Mouse (Mus musculus) midbrain, embryonic 14.5 days (tissue): ENCODE measurements around the gene Ipo9. TPM values are rescaled to one million over a fixed set of nuclear protein-coding genes. Genes with fewer than 3 reads are reported as not detected.

Source experiments
- ATAC-seq: fragments of 200-750 bp; cut with Nextera tagmentation; 2 replicates; pipeline ENCODE4 v1.8.0; 2017; ENCODE audit warnings: moderate number of reproducible peaks, moderate library complexity; ENCODE audit not compliant: low FRiP score, low TSS enrichment
- DNase-seq: peaks from one replicate; pipeline ENCODE4 v3.0.0-alpha.2; 2015
- H3K27ac ChIP-seq: fragments of 300-500 bp; sonication (generic); replicated peaks from 2 replicates; pipeline ENCODE4 v1.5.1; 2014; ENCODE audit warnings: mild to moderate bottlenecking, low read depth, low read length, moderate library complexity
- H3K27me3 ChIP-seq: fragments of 300-500 bp; sonication (generic); 2 replicates; pipeline ENCODE4 v1.6.1; 2014; ENCODE audit warnings: low read length, control low read depth, mixed read lengths; ENCODE audit not compliant: control insufficient read depth, insufficient read depth
- H3K36me3 ChIP-seq: fragments of 300-500 bp; sonication (generic); 2 replicates; pipeline ENCODE4 v1.6.1; 2014; ENCODE audit warnings: low read length, control low read depth; ENCODE audit not compliant: control insufficient read depth, insufficient read depth
- H3K4me1 ChIP-seq: fragments of 300-500 bp; sonication (generic); 2 replicates; pipeline ENCODE4 v1.6.1; 2014; ENCODE audit warnings: mild to moderate bottlenecking, antibody characterized with exemption, low read length, control low read depth; ENCODE audit not compliant: control insufficient read depth, insufficient read depth
- H3K4me2 ChIP-seq: fragments of 300-500 bp; sonication (generic); 2 replicates; pipeline ENCODE4 v1.6.1; 2014; ENCODE audit warnings: mild to moderate bottlenecking, low read length, moderate library complexity
- H3K4me3 ChIP-seq: fragments of 300-500 bp; sonication (generic); replicated peaks from 2 replicates; pipeline ENCODE4 v1.5.1; 2014; ENCODE audit warnings: low read depth, low read length
- H3K9ac ChIP-seq: fragments of 300-500 bp; sonication (generic); replicated peaks from 2 replicates; pipeline ENCODE4 v1.6.1; 2014; ENCODE audit warnings: mild to moderate bottlenecking, low read length, moderate library complexity
- H3K9me3 ChIP-seq: fragments of 300-500 bp; sonication (generic); 2 replicates; pipeline ENCODE4 v1.6.1; 2016; ENCODE audit warnings: low read length, control low read depth, mixed read lengths; ENCODE audit not compliant: control insufficient read depth
- WGBS: fragments of 180-500 bp; shearing (Covaris S2); extraction: QIAGEN DNeasy Blood & Tissue Kit; methylation state at CpG from one replicate; pipeline ENCODE4 v1.1.7; 2014; 5-methylcytosine and 5-hydroxymethylcytosine counted together
- polyA plus RNA-seq: library from polyadenylated mRNA; unstranded; fragments of >200 nt; fragmentation: Nextera tagmentation; extraction: Ambion mirVana; gene quantifications from 2 replicates; pipeline ENCODE4 v1.2.1, GENCODE M21; 2014

Gene Ipo9
- polyA plus RNA-seq, 1 experiment from 2014 or later = 127 TPM

DNA sequence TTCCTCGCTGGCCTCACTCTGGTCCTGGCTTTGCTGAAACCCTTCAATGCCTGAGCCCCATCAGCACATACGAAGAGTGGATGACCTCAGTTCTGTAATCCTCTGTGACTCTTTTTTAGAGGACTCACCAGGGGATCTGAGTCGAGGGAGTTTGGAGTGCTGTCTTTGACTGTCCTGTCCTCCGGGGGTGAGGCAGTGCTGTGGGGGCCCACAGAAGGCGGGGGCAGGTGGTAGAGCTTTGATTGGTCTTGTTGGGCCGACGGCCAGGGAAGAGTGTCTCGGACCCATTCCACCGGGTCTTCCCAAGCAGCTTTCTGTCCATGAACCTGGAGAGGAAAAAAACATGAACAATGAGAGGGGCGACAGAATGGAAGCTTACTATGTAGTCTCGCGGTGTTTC, 13.2 kb upstream of the Ipo9 start:
- 86% methylated on average over 12 of the region's 12 CpGs for WGBS

GRCm38 (mm10) chr1:135441861-135442260, 11.6 kb upstream of the Ipo9 start:
- ATAC-seq (no peak), DNase-seq (no peak)
- Histone ChIP-seq H3K27ac (no peak overlapping the region), H3K4me1 (no peaks in the 10 kb centered on the region), H3K4me3 (no peak overlapping the region), H3K9ac (no peak overlapping the region), H3K4me2 (no peak overlapping the region), H3K9me3 (no peaks in the 10 kb centered on the region), H3K36me3 (peaks cover 82% of the 10 kb centered on the region), H3K27me3 (no peaks in the 10 kb centered on the region)
- WGBS = 93% methylated on average over 3 of the region's 3 CpGs

More for the DNA sequence above, 13.2 kb upstream of the Ipo9 start:
- peaks cover 70% of the 10 kb centered on the region for H3K36me3 ChIP-seq
- H3K27ac ChIP-seq = no peak overlapping the region
- DNase-seq (no peak), ATAC-seq (no peak)
- H3K9me3 ChIP-seq = no peaks in the 10 kb centered on the region
- H3K27me3 ChIP-seq = no peaks in the 10 kb centered on the region
- no peak overlapping the region for H3K4me3 ChIP-seq
- H3K9ac ChIP-seq = no peak overlapping the region
- no peak overlapping the region for H3K4me2 ChIP-seq
- H3K4me1 ChIP-seq = no peaks in the 10 kb centered on the region

DNA sequence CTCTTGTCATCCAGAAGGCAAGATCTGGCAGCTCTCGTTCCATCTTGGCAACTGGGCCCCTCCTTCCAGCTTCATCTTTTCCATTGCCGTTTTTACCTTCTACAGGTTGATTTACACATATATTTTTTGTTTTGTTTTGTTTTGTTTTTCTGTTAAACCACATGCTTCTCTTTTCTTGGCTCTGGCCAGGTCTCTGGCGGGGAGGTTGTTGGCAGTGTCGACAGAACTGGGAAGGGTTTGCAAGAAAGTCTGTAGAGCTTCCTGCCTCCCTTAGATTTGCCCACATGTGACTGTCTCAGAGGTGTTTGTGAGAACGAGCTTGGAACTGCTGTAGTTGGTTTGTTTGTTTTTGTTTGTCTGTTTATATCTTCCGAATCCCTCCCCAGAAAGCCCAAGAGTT, 10.7 kb upstream of the Ipo9 start:
- ATAC-seq (no peak), DNase-seq (no peak)
- peaks cover 82% of the 10 kb centered on the region for H3K36me3 ChIP-seq
- no peak overlapping the region for H3K4me3 ChIP-seq
- H3K27ac ChIP-seq = no peak overlapping the region
- 96% methylated on average over 6 of the region's 6 CpGs for WGBS
- no peak overlapping the region for H3K4me2 ChIP-seq
- no peak overlapping the region for H3K9ac ChIP-seq
- H3K9me3 ChIP-seq = no peaks in the 10 kb centered on the region
- H3K27me3 ChIP-seq = no peaks in the 10 kb centered on the region
- H3K4me1 ChIP-seq = no peaks in the 10 kb centered on the region

DNA sequence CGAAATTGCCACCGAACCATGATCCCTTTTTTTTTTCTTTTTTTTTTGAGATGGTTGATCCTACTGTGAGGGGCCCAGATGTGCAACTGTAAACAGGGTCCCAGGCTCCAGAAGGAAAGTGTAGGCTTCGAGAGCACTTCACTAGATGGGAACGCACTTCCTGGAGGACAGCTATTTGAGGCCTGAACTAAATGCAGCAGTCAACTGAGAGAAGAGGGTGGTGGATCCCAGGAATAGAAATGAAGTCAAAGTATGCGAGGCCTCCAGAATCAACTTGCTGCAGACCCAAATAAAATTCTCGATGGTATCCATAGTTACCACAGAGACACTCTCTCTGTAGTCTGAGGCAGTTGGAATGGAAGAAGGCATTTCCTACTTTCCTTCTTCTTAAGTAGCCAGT, 8.5 kb upstream of the Ipo9 start:
- H3K4me1 ChIP-seq = no peaks in the 10 kb centered on the region
- H3K9ac ChIP-seq = no peak overlapping the region
- WGBS = 87% methylated on average over 6 of the region's 6 CpGs
- H3K4me3 ChIP-seq = no peak overlapping the region
- peaks cover 67% of the 10 kb centered on the region for H3K36me3 ChIP-seq
- H3K9me3 ChIP-seq = no peaks in the 10 kb centered on the region
- DNase-seq = no peak
- no peak overlapping the region for H3K4me2 ChIP-seq
- no peak for ATAC-seq
- H3K27me3 ChIP-seq = no peaks in the 10 kb centered on the region
- H3K27ac ChIP-seq = no peak overlapping the region

GRCm38 (mm10) chr1:135435823-135436222, 5.5 kb upstream of the Ipo9 start:
- H3K36me3 ChIP-seq = peaks cover 38% of the 10 kb centered on the region
- ATAC-seq (no peak), DNase-seq (no peak)
- H3K4me1 ChIP-seq = peaks cover 6% of the 10 kb centered on the region
- H3K27ac ChIP-seq = no peak overlapping the region
- no peak overlapping the region for H3K4me3 ChIP-seq
- WGBS = 49% methylated on average over 2 of the region's 2 CpGs
- H3K9me3 ChIP-seq = no peaks in the 10 kb centered on the region
- no peak overlapping the region for H3K4me2 ChIP-seq
- no peaks in the 10 kb centered on the region for H3K27me3 ChIP-seq
- H3K9ac ChIP-seq = no peak overlapping the region

GRCm38 (mm10) chr1:135430669-135431017, 344 bp upstream of the Ipo9 start:
- peaks cover 22% of the 10 kb centered on the region for H3K4me1 ChIP-seq

GRCm38 (mm10) chr1:135427390-135427789, 2.9 kb downstream of the Ipo9 start:
- H3K27ac ChIP-seq = no peak overlapping the region
- peak overlapping the region; percentile 59; the same call in 1 of the 2 replicates for H3K4me2 ChIP-seq
- DNase-seq (no peak), ATAC-seq (no peak)
- H3K36me3 ChIP-seq = peaks cover 35% of the 10 kb centered on the region
- H3K4me3 ChIP-seq = no peak overlapping the region
- no peaks in the 10 kb centered on the region for H3K27me3 ChIP-seq
- 95% methylated on average over 6 of the region's 6 CpGs for WGBS
- peaks cover 22% of the 10 kb centered on the region for H3K4me1 ChIP-seq
- H3K9ac ChIP-seq = no peak overlapping the region
- H3K9me3 ChIP-seq = no peaks in the 10 kb centered on the region

More at GRCm38 (mm10) chr1:135430669-135431017, 344 bp upstream of the Ipo9 start:
- H3K9ac ChIP-seq = peak overlapping the region; percentile 87
- DNase-seq (no peak), ATAC-seq (peak; percentile 76)
- H3K27me3 ChIP-seq = no peaks in the 10 kb centered on the region
- peak overlapping the region; percentile 95 for H3K4me3 ChIP-seq
- peak overlapping the region; percentile 91 for H3K27ac ChIP-seq
- H3K9me3 ChIP-seq = no peaks in the 10 kb centered on the region
- H3K4me2 ChIP-seq = peak overlapping the region; percentile 59
- WGBS = under 1% methylated on average over 14 of the region's 14 CpGs
- peaks cover 14% of the 10 kb centered on the region for H3K36me3 ChIP-seq

GRCm38 (mm10) chr1:135426645-135427044, 3.7 kb downstream of the Ipo9 start:
- no peak overlapping the region for H3K4me3 ChIP-seq
- 94% methylated on average over 10 of the region's 10 CpGs for WGBS
- ATAC-seq (no peak), DNase-seq (no peak)
- peaks cover 22% of the 10 kb centered on the region for H3K4me1 ChIP-seq
- H3K27ac ChIP-seq = no peak overlapping the region
- no peak overlapping the region for H3K9ac ChIP-seq
- H3K27me3 ChIP-seq = no peaks in the 10 kb centered on the region
- H3K4me2 ChIP-seq = no peak overlapping the region
- peaks cover 35% of the 10 kb centered on the region for H3K36me3 ChIP-seq
- no peaks in the 10 kb centered on the region for H3K9me3 ChIP-seq

DNA sequence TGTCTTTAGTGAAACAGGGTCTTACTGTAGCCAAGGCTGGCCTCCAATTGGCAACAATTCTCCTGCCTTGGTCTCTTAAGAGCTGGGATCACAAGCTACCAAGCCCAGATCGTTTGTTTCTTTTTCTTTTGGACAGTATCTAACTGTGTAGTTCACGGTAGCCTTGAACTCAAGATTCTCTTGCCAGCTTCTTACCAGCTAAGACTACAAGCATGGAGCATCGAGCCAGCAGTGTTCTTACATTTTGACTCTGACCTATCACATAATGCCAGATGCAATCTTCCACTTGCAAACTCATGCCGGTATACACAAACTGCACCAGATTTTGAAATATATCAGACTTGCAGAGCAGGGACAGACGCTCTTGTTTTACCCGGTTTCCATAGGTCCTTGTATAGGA, 7.5 kb downstream of the Ipo9 start:
- Histone ChIP-seq H3K9ac (no peak overlapping the region), H3K36me3 (peaks cover 62% of the 10 kb centered on the region), H3K9me3 (no peaks in the 10 kb centered on the region), H3K27ac (no peak overlapping the region), H3K27me3 (no peaks in the 10 kb centered on the region), H3K4me2 (no peak overlapping the region), H3K4me3 (no peak overlapping the region), H3K4me1 (peaks cover 3% of the 10 kb centered on the region)
- DNase-seq = no peak
- no peak for ATAC-seq
- WGBS = 96% methylated on average over 6 of the region's 6 CpGs
